Mouse (Mus musculus): ENCODE measurements around the gene Gm11037. TPM values are rescaled to one million over a fixed set of nuclear protein-coding genes. Genes with fewer than 3 reads are reported as not detected.

Gm11037 gene
- polyA plus RNA-seq, 1 experiment from 2014 or later: not detected

DNA sequence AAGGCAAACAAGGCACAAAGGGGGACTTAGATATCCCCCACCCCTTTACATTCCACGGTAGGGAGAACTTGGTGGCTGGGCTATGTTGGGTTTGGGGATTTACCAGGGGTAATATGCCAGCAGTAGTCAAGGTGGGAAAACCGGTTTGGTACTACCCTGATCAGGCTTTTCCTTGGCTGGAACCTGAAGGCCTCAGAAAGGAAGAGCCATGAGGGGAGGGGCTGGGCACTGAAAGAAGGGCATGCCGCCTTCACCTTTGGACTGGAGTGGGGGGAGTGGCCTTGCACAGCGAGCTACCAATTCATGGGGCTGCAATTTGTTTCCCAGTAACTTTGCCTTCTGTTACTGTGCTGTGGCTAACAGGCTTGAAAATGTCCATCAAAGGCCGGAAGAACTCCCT is 43.2 kb downstream of the Gm11037 start:
- no peaks in the 10 kb centered on the region for H3K9me3 ChIP-seq
- H3K27me3 ChIP-seq: peaks cover 23% of the 10 kb centered on the region
- H3K36me3 ChIP-seq: peaks cover 8% of the 10 kb centered on the region
- H3K4me1 ChIP-seq (replicated peaks): peaks cover 62% of the 10 kb centered on the region
- ATAC-seq (ENCODE audit: low read depth): no peak
- 0 out of 2 replicates have a peak overlapping the region, but pooled peaks have one; percentile 18 for H3K27ac ChIP-seq (replicated peaks)
- peak overlapping the region; percentile 92 for H3K9ac ChIP-seq
- 57% methylated on average over 5 of the region's 5 CpGs for WGBS
- peak overlapping the region; percentile 93; the same call in 1 of the 2 replicates for H3K4me3 ChIP-seq
- peak overlapping the region; percentile 87 for H3K4me2 ChIP-seq

DNA sequence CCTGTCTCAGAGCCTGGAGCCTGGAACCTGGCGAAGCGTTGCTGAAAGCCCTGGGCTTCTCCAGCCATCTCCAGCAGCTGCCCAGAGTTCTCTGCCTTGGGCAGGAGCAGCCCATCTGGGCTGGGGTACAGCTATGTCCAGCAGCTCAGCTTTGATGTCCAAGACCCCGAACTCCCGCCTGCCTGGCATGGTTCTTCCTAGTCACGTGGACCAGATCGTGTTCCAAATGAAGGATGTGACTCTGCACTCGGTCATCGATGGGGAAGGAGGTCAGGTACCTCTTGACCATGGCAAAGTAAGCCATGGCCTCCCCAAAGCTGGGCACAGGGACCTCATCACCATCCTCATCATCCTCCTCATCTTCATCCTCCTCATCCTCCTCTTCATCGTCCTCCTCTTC is 44.6 kb downstream of the Gm11037 start:
- Histone ChIP-seq H3K4me2 (peak overlapping the region; percentile 87), H3K27ac (replicated peaks) (peak overlapping the region; percentile 49), H3K4me3 (peak overlapping the region; percentile 93), H3K36me3 (peaks cover 8% of the 10 kb centered on the region), H3K9me3 (no peaks in the 10 kb centered on the region), H3K27me3 (peaks cover 9% of the 10 kb centered on the region), H3K4me1 (replicated peaks) (peaks cover 58% of the 10 kb centered on the region), H3K9ac (peak overlapping the region; percentile 92)
- ATAC-seq (ENCODE audit: low read depth): no peak
- WGBS: 84% methylated on average over 9 of the region's 9 CpGs

DNA sequence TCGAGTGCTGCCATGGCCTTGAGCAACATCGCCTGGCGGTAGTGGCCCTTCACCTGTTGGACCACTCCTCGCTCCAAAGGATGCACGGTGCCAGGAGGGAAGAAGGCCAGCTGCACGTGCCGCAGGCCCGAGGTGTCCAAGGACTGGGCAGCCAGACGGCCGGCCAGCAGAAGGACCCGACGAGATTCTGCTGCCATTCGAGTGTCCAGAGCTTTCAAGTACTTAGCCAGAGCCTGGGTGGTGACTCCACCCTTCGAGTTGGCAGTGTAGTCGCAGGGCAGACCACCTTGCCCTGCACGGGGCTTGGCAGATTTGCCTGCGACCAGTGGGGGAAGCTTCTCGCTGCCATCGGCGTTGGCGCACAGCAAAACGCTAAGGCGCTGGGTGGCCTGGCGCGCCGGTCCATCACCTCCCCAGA is 45.5 kb downstream of the Gm11037 start:
- H3K9ac ChIP-seq: peak overlapping the region; percentile 92
- peak overlapping the region; percentile 93 for H3K4me3 ChIP-seq
- no peaks in the 10 kb centered on the region for H3K27me3 ChIP-seq
- H3K27ac ChIP-seq (replicated peaks): peak overlapping the region; percentile 96
- 22% methylated on average over 26 of the region's 26 CpGs for WGBS
- H3K9me3 ChIP-seq: no peaks in the 10 kb centered on the region
- peak overlapping the region; percentile 87 for H3K4me2 ChIP-seq
- peaks cover 53% of the 10 kb centered on the region for H3K4me1 ChIP-seq (replicated peaks)
- peaks cover 8% of the 10 kb centered on the region for H3K36me3 ChIP-seq
- peak; percentile 2; the same call in 1 of the 2 replicates for ATAC-seq (ENCODE audit: low read depth)

DNA sequence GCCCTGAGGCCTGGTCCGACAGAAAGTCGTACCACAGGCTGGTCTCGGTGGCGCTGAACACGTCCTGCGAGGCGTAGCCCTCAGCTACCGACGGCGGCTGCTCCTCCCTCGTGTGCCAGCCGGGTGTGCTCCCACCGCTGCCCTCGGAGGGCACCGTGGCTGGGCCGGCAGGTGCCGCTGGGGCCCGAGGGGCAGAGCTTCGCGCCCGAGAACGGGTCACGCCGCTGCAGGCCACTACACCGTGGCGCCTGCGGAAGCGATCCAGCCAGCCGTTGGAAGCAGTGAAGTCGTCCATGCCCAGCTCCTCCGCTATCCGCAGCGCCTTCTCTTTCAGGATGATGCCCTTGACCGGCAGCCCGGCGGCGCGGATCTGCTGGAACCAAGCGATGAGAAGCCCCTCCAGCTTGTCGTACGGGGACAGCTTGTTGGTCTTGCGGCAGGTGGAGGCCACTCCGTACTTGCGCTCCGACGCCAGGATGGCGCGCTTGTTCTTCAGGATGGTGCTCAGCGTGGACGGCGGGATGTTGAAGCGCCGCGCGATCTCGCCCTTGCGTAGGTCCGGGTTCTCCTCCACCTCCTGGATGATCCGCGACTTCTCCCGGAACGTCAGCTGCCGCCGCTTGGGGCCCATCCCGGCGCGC is 46.1 kb downstream of the Gm11037 start:
- peak overlapping the region; percentile 92 for H3K9ac ChIP-seq
- H3K27me3 ChIP-seq: no peaks in the 10 kb centered on the region
- under 1% methylated on average over 63 of the region's 67 CpGs for WGBS
- H3K4me2 ChIP-seq: peak overlapping the region; percentile 87
- H3K4me3 ChIP-seq: peak overlapping the region; percentile 93
- ATAC-seq (ENCODE audit: low read depth): peak; percentile 64
- H3K4me1 ChIP-seq (replicated peaks): peaks cover 48% of the 10 kb centered on the region
- no peaks in the 10 kb centered on the region for H3K9me3 ChIP-seq
- H3K27ac ChIP-seq (replicated peaks): peak overlapping the region; percentile 96
- peaks cover 8% of the 10 kb centered on the region for H3K36me3 ChIP-seq

DNA sequence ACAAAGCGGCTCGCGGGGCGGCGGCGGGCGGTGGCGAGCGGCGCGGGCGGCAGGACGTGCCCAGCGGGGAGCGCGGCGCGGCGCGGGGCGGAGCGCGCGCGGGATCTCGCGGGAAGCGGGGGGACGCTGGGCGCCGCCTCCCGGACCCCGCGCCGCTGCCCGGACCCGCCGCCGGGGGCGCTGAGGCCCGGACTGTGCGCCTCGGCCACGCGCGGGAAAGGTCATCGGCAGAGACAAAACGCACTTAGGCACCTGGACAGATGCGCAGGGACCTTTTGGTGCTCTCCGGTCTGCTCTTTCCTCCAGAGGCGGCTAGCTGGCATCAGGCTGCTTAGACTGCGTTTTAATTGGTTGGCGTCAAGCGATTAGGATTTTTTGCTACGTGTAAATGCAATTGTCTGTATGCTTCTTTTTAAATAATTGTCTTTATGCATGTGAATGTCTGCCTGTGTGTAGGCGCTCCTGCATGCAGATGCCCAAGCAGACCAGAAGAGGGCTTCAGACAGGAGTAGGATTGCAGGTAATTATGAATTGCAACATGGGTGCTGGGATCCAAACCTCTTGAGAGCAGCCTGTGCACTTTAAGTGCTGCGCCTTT is 46.8 kb downstream of the Gm11037 start, which contains the start of gene Cenpb:
TSS of gene Cenpb (minus strand) at position 78 of the 598 bp plus-strand sequence.
- H3K9me3 ChIP-seq: no peaks in the 10 kb centered on the region
- peak within 1 kb of the TSS; percentile 87 for H3K4me2 ChIP-seq
- 3% methylated on average over 47 of the region's 57 CpGs for WGBS
- H3K27ac ChIP-seq (replicated peaks): peak within 1 kb of the TSS; percentile 96
- H3K4me3 ChIP-seq: peak within 1 kb of the TSS; percentile 93
- H3K27me3 ChIP-seq: no peaks in the 10 kb centered on the region
- H3K4me1 ChIP-seq (replicated peaks): peaks cover 41% of the 10 kb centered on the region
- H3K9ac ChIP-seq: peak within 1 kb of the TSS; percentile 92
- peak; percentile 83 for ATAC-seq (ENCODE audit: low read depth)
- peaks cover 8% of the 10 kb centered on the region for H3K36me3 ChIP-seq

Other genes with a start within 250 kb of the Gm11037 start
- gene 4930402H24Rik, start 227.1 kb upstream of the Gm11037 start, polyA plus RNA-seq (2015; fragmentation: Nextera tagmentation; extraction: Ambion mirVana): 96.5 and 102 TPM in 2 replicates
- 11.7 and 12.3 TPM in 2 replicates for gene Atrn, start 227.0 kb upstream of the Gm11037 start, polyA plus RNA-seq (2015; fragmentation: Nextera tagmentation; extraction: Ambion mirVana)
- gene Gfra4, start 90.4 kb upstream of the Gm11037 start, polyA plus RNA-seq (2015; fragmentation: Nextera tagmentation; extraction: Ambion mirVana): 21.3 and 21.8 TPM in 2 replicates
- 0.59 and 1.3 TPM in 2 replicates for gene Adam33, start 69.7 kb upstream of the Gm11037 start, polyA plus RNA-seq (2015; fragmentation: Nextera tagmentation; extraction: Ambion mirVana)
- gene Siglec1, start 46.7 kb upstream of the Gm11037 start, polyA plus RNA-seq (2015; fragmentation: Nextera tagmentation; extraction: Ambion mirVana): 0.13 and 0.36 TPM in 2 replicates
- 5.1 and 6.0 TPM in 2 replicates for gene Hspa12b, start 6.2 kb upstream of the Gm11037 start, polyA plus RNA-seq (2015; fragmentation: Nextera tagmentation; extraction: Ambion mirVana)
- 88.3 and 99.0 TPM in 2 replicates for gene 1700037H04Rik, start 26.6 kb downstream of the Gm11037 start, polyA plus RNA-seq (2015; fragmentation: Nextera tagmentation; extraction: Ambion mirVana)
- 12.6 and 12.7 TPM in 2 replicates for gene Cenpb, start 46.6 kb downstream of the Gm11037 start, polyA plus RNA-seq (2015; fragmentation: Nextera tagmentation; extraction: Ambion mirVana)
- 32.5 and 40.3 TPM in 2 replicates for gene Cdc25b, start 53.5 kb downstream of the Gm11037 start, polyA plus RNA-seq (2015; fragmentation: Nextera tagmentation; extraction: Ambion mirVana)
- 6.9 and 7.9 TPM in 2 replicates for gene Spef1, start 53.8 kb downstream of the Gm11037 start, polyA plus RNA-seq (2015; fragmentation: Nextera tagmentation; extraction: Ambion mirVana)
- 30.9 and 39.7 TPM in 2 replicates for gene Ap5s1, start 73.6 kb downstream of the Gm11037 start, polyA plus RNA-seq (2015; fragmentation: Nextera tagmentation; extraction: Ambion mirVana)
- 5.9 and 7.0 TPM in 2 replicates for gene Mavs, start 100.6 kb downstream of the Gm11037 start, polyA plus RNA-seq (2015; fragmentation: Nextera tagmentation; extraction: Ambion mirVana)
- 30.5 and 35.6 TPM in 2 replicates for gene Pank2, start 129.0 kb downstream of the Gm11037 start, polyA plus RNA-seq (2015; fragmentation: Nextera tagmentation; extraction: Ambion mirVana)
- 17.5 and 18.6 TPM in 2 replicates for gene Rnf24, start 219.4 kb downstream of the Gm11037 start, polyA plus RNA-seq (2015; fragmentation: Nextera tagmentation; extraction: Ambion mirVana)

All from neural tube, embryonic 13.5 days (tissue).